Mouse (Mus musculus): ENCODE measurements around the gene Csmd2.

- no peak for TF ChIP-seq HCFC1 (IDR thresholded peaks at IDR 0.05; ENCODE audit: borderline replicate concordance, insufficient read depth, low read length)
- no peak for TF ChIP-seq CHD2 (IDR thresholded peaks at IDR 0.05; ENCODE audit: low read depth, low read length)
- TF ChIP-seq MAFK (IDR thresholded peaks at IDR 0.05; ENCODE audit: insufficient read depth, low read depth, low read length): no peak
Observed at GRCm38 (mm10) chr4:128315328-128315727, 327.7 kb downstream of the Csmd2 start.
